Mouse (Mus musculus) liver, embryonic 14.5 days (tissue): ENCODE data around the gene Olfr1042.

Source experiments
- CTCF ChIP-seq: IDR thresholded peaks from 2 replicates; pipeline ENCODE4 v1.5.1; 2016; ENCODE audit warnings: antibody characterized with exemption, low read depth, control low read depth
- EP300 ChIP-seq: IDR thresholded peaks from 2 replicates; pipeline ENCODE4 v1.6.1; 2016; ENCODE audit warnings: antibody characterized with exemption, low read depth

DNA sequence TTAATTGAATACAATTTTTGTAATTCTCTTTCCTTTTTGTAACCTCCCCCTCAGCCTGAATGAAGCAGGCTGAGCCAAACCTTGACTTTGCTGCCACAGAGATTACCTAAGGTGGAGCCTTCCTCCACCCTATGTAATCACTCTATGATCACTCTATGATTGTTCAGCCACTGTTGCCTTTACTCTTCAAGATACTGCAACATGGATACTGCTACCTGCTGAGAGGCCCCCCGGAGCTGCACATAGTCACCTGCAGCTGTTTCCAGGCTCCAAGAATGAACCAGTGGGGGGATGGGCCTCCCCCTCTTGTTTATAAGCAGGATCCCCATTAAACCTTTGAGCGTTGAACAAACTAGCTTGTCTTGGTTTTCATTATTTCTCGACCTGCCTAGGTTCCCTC is 18.3 kb upstream of the Olfr1042 start:
- no peak for TF ChIP-seq CTCF
- TF ChIP-seq EP300, result no peak
